Mouse (Mus musculus) brain, embryonic 14.5 days (tissue): ENCODE measurements around the gene Loxl1.

Source experiments
- CTCF ChIP-seq: fragments of 200-500 bp; IDR thresholded peaks from 2 replicates; pipeline ENCODE4 v1.5.1; 2012; ENCODE audit warnings: inconsistent platforms, mild to moderate bottlenecking, moderate library complexity, borderline replicate concordance; ENCODE audit not compliant: insufficient read depth, insufficient read length; ENCODE audit errors: extremely low read depth
- POLR2A ChIP-seq: fragments of 200-500 bp; IDR thresholded peaks from 2 replicates; pipeline ENCODE4 v1.6.1; 2012; ENCODE audit warnings: mild to moderate bottlenecking, inconsistent platforms, borderline replicate concordance; ENCODE audit not compliant: poor library complexity, insufficient read depth, insufficient read length, severe bottlenecking; ENCODE audit errors: extremely low read depth

- no peak for TF ChIP-seq POLR2A
- TF ChIP-seq CTCF = no peak
Measured at GRCm38 (mm10) chr9:58354701-58355100, 41.7 kb upstream of the Loxl1 start.
